Mouse (Mus musculus) hindbrain, embryonic 14.5 days (tissue): ENCODE data around the gene Olfr1449. TPM values are rescaled to one million over a fixed set of nuclear protein-coding genes. Genes with fewer than 3 reads are reported as not detected.
"Not testable (repeated sequence)": the region's sequence is repeated elsewhere in the genome, so short reads cannot be mapped to it uniquely, and the experiment has no call there.

ENCODE experiments used
- ATAC-seq: fragments of 200-750 bp; cut with Nextera tagmentation; 2 replicates; pipeline ENCODE4 v1.8.0; 2017; ENCODE audit warnings: moderate number of reproducible peaks, mild to moderate bottlenecking, moderate TSS enrichment, moderate library complexity; ENCODE audit not compliant: low FRiP score
- DNase-seq: peaks from one replicate; pipeline ENCODE4 v3.0.0-alpha.2; 2015; ENCODE audit warnings: low spot score
- H3K27ac ChIP-seq: fragments of 300-500 bp; sonication (generic); 2 replicates; pipeline ENCODE4 v1.5.1; 2014; ENCODE audit warnings: mild to moderate bottlenecking, moderate library complexity
- H3K27me3 ChIP-seq: fragments of 300-500 bp; sonication (generic); 2 replicates; pipeline ENCODE4 v1.6.1; 2014; ENCODE audit warnings: mild to moderate bottlenecking, low read length, mixed read lengths; ENCODE audit not compliant: control insufficient read depth, insufficient read depth
- H3K36me3 ChIP-seq: fragments of 300-500 bp; sonication (generic); replicated peaks from 2 replicates; pipeline ENCODE4 v1.6.1; 2014; ENCODE audit not compliant: control insufficient read depth, insufficient read depth
- H3K4me1 ChIP-seq: fragments of 300-500 bp; sonication (generic); replicated peaks from 2 replicates; pipeline ENCODE4 v1.6.1; 2014; ENCODE audit warnings: antibody characterized with exemption, low read length, mixed read lengths; ENCODE audit not compliant: control insufficient read depth, insufficient read depth
- H3K4me2 ChIP-seq: fragments of 300-500 bp; sonication (generic); replicated peaks from 2 replicates; pipeline ENCODE4 v1.6.1; 2014; ENCODE audit warnings: mild to moderate bottlenecking, moderate library complexity
- H3K4me3 ChIP-seq: fragments of 300-500 bp; sonication (generic); replicated peaks from 2 replicates; pipeline ENCODE4 v1.5.1; 2014; ENCODE audit warnings: mild to moderate bottlenecking, low read length
- H3K9ac ChIP-seq: fragments of 300-500 bp; sonication (generic); 2 replicates; pipeline ENCODE4 v1.6.1; 2014
- H3K9me3 ChIP-seq: fragments of 300-500 bp; sonication (generic); 2 replicates; pipeline ENCODE4 v1.6.1; 2016; ENCODE audit warnings: low read length; ENCODE audit not compliant: control insufficient read depth
- WGBS: fragments of 180-500 bp; shearing (Covaris S2); extraction: QIAGEN DNeasy Blood & Tissue Kit; methylation state at CpG from one replicate; pipeline ENCODE4 v1.1.7; 2014; 5-methylcytosine and 5-hydroxymethylcytosine counted together
- polyA plus RNA-seq: library from polyadenylated mRNA; unstranded; fragments of >200 nt; fragmentation: Nextera tagmentation; extraction: Ambion mirVana; gene quantifications from 2 replicates; pipeline ENCODE4 v1.2.1, GENCODE M21; 2014

Gene Olfr1449
- not detected in 2 replicates for polyA plus RNA-seq

DNA sequence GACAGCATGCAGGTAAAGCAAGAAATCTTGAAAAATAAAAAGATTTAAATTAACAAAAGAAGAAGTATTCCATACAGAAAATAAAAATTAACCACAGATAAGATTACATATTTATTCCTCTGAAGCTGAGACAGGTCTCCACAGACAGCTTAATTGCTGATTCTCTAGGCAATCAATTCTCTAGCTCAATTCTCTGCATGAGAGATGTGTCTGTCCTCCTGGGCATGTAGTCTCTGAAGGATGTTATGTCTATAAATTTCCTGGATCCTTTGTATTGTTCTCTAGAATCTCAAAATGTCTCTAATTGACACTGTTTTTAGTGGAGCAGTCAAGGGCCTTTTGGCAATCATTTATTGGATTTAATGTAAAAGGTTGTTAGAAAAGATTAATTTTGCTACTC is at the start of gene Olfr1449:
Olfr1449 (plus strand) TSS at position 301 of the 400 bp plus-strand sequence.
- no peak for DNase-seq
- H3K4me3 ChIP-seq: no peak within 1 kb of the TSS
- H3K4me2 ChIP-seq: no peak within 1 kb of the TSS
- H3K27me3 ChIP-seq: no peaks in the 10 kb centered on the region
- H3K9ac ChIP-seq: no peak within 1 kb of the TSS
- no peaks in the 10 kb centered on the region for H3K9me3 ChIP-seq
- H3K4me1 ChIP-seq: no peaks in the 10 kb centered on the region
- ATAC-seq: no peak
- H3K27ac ChIP-seq: no peak within 1 kb of the TSS
- no peaks in the 10 kb centered on the region for H3K36me3 ChIP-seq

DNA sequence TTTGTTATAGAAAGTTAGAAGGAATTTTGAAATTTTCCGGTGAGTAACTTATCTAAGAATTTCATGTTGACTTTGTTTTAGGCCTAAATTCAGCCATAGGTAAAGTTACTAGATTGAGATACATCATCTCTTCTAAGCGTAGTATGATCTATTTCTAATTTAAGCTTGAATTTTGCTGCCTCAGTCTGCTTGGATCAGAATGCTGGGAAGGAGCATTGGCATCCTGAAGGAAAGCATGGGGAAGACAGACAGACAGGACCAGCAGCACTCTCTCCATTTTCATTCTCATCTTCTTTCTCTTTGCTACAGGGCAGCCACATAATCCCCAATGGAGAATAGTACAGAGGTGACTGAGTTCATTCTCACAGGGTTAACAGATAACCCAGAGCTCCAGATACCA is 47.1 kb upstream of the Olfr1449 start, which contains the start of gene Olfr1445:
Olfr1445 (plus strand) TSS at position 301 of the 400 bp plus-strand sequence.
- no peak within 1 kb of the TSS for H3K4me2 ChIP-seq

DNA sequence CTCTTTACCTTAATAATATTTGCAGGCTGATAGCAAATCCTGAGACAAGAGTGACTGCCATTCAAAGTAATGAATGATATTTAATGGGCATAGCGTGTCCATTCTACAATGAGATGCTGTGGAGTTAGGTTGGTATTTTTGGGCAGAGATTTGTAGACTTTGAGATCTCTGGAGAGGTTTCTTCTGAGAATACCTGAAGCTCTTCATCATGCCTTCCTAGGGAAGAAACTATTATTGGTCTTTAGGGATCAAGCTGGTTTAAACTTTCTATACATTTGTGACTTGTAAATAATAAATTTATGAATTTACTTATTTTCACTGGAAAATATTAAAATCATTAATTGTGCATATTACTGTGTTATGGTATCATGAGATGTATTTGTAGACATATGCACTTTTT is 37.2 kb upstream of the Olfr1449 start, which contains the start of gene Olfr1446:
Olfr1446 (minus strand) TSS at position 101 of the 400 bp plus-strand sequence.
- Histone ChIP-seq H3K27ac (no peak within 1 kb of the TSS), H3K27me3 (no peaks in the 10 kb centered on the region), H3K36me3 (no peaks in the 10 kb centered on the region), H3K9me3 (no peaks in the 10 kb centered on the region), H3K4me1 (no peaks in the 10 kb centered on the region), H3K4me2 (no peak within 1 kb of the TSS), H3K9ac (no peak within 1 kb of the TSS), H3K4me3 (no peak within 1 kb of the TSS)
- ATAC-seq (no peak), DNase-seq (no peak)
- 88% methylated on average over 1 of the region's 1 CpGs for WGBS

More for the DNA sequence above, 47.1 kb upstream of the Olfr1449 start, which contains the start of gene Olfr1445:
- H3K27ac ChIP-seq: no peak within 1 kb of the TSS
- no peaks in the 10 kb centered on the region for H3K36me3 ChIP-seq
- WGBS: 93% methylated on average over 2 of the region's 2 CpGs
- no peaks in the 10 kb centered on the region for H3K9me3 ChIP-seq
- H3K4me1 ChIP-seq: no peaks in the 10 kb centered on the region
- ATAC-seq: no peak
- DNase-seq: no peak
- H3K4me3 ChIP-seq: no peak within 1 kb of the TSS
- H3K27me3 ChIP-seq: no peaks in the 10 kb centered on the region
- no peak within 1 kb of the TSS for H3K9ac ChIP-seq

DNA sequence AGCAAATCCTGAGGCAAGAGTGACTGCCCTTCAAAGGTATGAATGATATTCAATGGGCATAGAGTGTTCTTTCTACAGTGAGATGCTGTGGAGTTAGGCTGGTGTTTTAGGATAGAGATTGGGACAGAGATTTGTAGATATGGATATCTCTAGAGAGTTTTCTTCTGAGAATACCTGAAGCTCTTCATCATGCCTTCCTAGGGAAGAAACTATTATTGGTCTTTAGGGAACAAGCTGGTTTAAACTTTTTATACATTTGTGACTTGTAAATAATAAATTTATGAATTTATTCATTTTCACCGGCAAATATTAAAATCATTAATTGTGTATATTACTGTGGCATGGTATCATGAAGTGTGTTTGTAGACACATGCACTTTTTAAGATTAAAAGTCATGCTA is 27.0 kb upstream of the Olfr1449 start, which contains the start of gene Olfr1447:
Olfr1447 (minus strand) TSS at position 101 of the 400 bp plus-strand sequence.
- DNase-seq (no peak), ATAC-seq (no peak)

DNA sequence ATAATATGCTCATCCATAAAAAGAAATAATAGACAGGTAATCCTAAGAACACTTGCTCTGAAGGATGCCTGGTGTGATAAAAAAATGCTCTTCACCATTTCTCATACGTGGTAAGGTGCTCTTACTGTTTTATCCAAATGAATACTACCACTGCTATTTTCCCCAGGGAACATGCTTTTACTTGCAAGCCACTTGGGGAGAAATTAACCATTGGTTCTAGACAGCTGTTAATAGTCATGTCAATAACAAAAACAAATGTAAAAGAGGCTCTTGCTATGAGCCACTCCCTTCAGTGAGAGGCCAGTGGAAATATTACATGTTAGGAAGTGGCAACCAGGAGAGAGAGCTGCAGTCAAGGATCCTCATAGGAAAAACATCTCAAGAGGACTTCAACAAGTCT is 6.3 kb upstream of the Olfr1449 start, which contains the start of gene Olfr1448:
Olfr1448 (minus strand) TSS at position 101 of the 400 bp plus-strand sequence.
- Histone ChIP-seq H3K27me3 (no peaks in the 10 kb centered on the region), H3K36me3 (no peaks in the 10 kb centered on the region), H3K9ac (no peak within 1 kb of the TSS), H3K9me3 (no peaks in the 10 kb centered on the region), H3K4me1 (no peaks in the 10 kb centered on the region), H3K27ac (no peak within 1 kb of the TSS), H3K4me3 (no peak within 1 kb of the TSS), H3K4me2 (no peak within 1 kb of the TSS)
- ATAC-seq (no peak), DNase-seq (no peak)
- WGBS: 76% methylated on average over 1 of the region's 1 CpGs

More for the DNA sequence above, 27.0 kb upstream of the Olfr1449 start, which contains the start of gene Olfr1447:
- no peak within 1 kb of the TSS for H3K4me3 ChIP-seq
- H3K9me3 ChIP-seq: 0 out of 2 replicates have a peak, but pooled peaks cover 4% of the 10 kb centered on the region
- H3K36me3 ChIP-seq: no peaks in the 10 kb centered on the region
- no peaks in the 10 kb centered on the region for H3K4me1 ChIP-seq
- H3K27ac ChIP-seq: no peak within 1 kb of the TSS
- no peak within 1 kb of the TSS for H3K9ac ChIP-seq
- no peaks in the 10 kb centered on the region for H3K27me3 ChIP-seq
- H3K4me2 ChIP-seq: no peak within 1 kb of the TSS
- WGBS: 96% methylated on average over 1 of the region's 1 CpGs

DNA sequence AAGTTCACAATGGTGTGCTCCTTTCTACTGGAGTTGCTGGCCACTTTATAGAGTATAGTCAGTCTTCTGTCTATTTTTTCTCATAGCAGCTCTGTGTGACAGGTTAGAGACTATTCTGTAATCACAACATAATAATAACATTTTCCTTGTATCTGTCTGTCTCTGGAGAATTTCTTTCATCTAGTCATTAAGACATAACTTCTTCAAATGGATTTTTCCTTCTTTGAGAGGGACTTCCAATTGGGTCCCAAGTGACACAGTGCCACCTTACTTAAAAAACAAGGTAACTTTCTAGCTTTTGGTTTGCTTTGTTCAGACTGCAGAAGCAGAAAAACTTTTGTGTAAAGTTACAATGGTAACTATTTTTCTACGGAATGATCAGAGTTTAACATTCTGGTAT is 19.3 kb downstream of the Olfr1449 start, which contains the start of gene Olfr1450:
Olfr1450 (plus strand) TSS at position 301 of the 400 bp plus-strand sequence.
- no peak within 1 kb of the TSS for H3K9ac ChIP-seq
- no peaks in the 10 kb centered on the region for H3K4me1 ChIP-seq
- no peak within 1 kb of the TSS for H3K4me3 ChIP-seq
- H3K4me2 ChIP-seq: no peak within 1 kb of the TSS
- H3K36me3 ChIP-seq: no peaks in the 10 kb centered on the region
- H3K27ac ChIP-seq: no peak within 1 kb of the TSS
- no peaks in the 10 kb centered on the region for H3K27me3 ChIP-seq
- DNase-seq (no peak), ATAC-seq (no peak)
- peaks cover 16% of the 10 kb centered on the region; the same call in 1 of the 2 replicates for H3K9me3 ChIP-seq
- WGBS: 98% methylated on average over 1 of the region's 1 CpGs

DNA sequence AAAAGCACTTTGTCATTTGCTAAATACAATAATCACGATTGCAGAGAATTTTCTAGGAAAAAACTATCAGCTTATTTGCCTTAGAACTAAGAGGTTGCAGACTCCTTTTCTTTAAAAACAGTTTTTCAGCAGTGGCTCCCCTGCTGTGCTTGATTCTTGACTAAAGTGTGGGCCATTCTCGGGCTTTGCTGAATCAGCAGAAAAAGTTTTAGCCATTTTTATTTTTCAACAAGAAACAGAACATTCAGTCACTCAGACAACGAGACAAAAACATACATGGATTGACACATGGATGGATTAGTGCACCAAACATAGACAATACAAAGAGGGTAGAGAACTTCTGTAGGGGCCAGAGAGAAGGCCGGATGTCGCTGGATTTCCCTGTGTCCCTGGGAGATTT is 39.4 kb downstream of the Olfr1449 start:
- not testable (repeated sequence) for H3K36me3 ChIP-seq, H3K27me3 ChIP-seq, H3K9ac ChIP-seq, H3K4me2 ChIP-seq, H3K4me3 ChIP-seq, H3K4me1 ChIP-seq, ATAC-seq, DNase-seq, H3K27ac ChIP-seq
- WGBS: 87% methylated on average over 5 of the region's 5 CpGs
- H3K9me3 ChIP-seq: 0 out of 2 replicates have a peak, but pooled peaks cover 17% of the 10 kb centered on the region

Other genes with a start within 250 kb of the Olfr1449 start
- gene Keg1, start 235.1 kb upstream of the Olfr1449 start, polyA plus RNA-seq: not detected in 2 replicates
- 0.39 TPM in 1 of 2 replicates, not detected in the other for gene Cntf, start 165.2 kb upstream of the Olfr1449 start, polyA plus RNA-seq
- 8.5 and 9.6 TPM in 2 replicates for gene Zfp91, start 134.7 kb upstream of the Olfr1449 start, polyA plus RNA-seq
- gene Lpxn, start 134.6 kb upstream of the Olfr1449 start, polyA plus RNA-seq: 0.83 and 1.1 TPM in 2 replicates
- gene Gm5244, start 84.2 kb upstream of the Olfr1449 start, polyA plus RNA-seq: not detected in 2 replicates
- not detected in 2 replicates for gene Olfr1444, start 73.6 kb upstream of the Olfr1449 start, polyA plus RNA-seq
- not detected in 2 replicates for gene Olfr1445, start 47.0 kb upstream of the Olfr1449 start, polyA plus RNA-seq
- gene Olfr1446, start 37.3 kb upstream of the Olfr1449 start, polyA plus RNA-seq: not detected in 2 replicates
- not detected in 2 replicates for gene Olfr1447, start 27.1 kb upstream of the Olfr1449 start, polyA plus RNA-seq
- gene Olfr1448, start 6.4 kb upstream of the Olfr1449 start, polyA plus RNA-seq: not detected in 2 replicates
- not detected in 2 replicates for gene Olfr1450, start 19.4 kb downstream of the Olfr1449 start, polyA plus RNA-seq
- gene Olfr1451, start 64.2 kb downstream of the Olfr1449 start, polyA plus RNA-seq: not detected in 2 replicates
- gene Olfr1453, start 97.5 kb downstream of the Olfr1449 start, polyA plus RNA-seq: not detected in 2 replicates
- not detected in 2 replicates for gene Olfr1454, start 129.8 kb downstream of the Olfr1449 start, polyA plus RNA-seq
- not detected in 2 replicates for gene Olfr1457, start 167.1 kb downstream of the Olfr1449 start, polyA plus RNA-seq
- gene Olfr1458, start 175.9 kb downstream of the Olfr1449 start, polyA plus RNA-seq: not detected in 2 replicates
- not detected in 2 replicates for gene Olfr1459, start 218.7 kb downstream of the Olfr1449 start, polyA plus RNA-seq
- not detected in 2 replicates for gene Olfr1461, start 232.2 kb downstream of the Olfr1449 start, polyA plus RNA-seq